Mouse (Mus musculus): ENCODE data around the gene Exoc6. TPM values are rescaled to one million over a fixed set of nuclear protein-coding genes. Genes with fewer than 3 reads are reported as not detected.

The Exoc6 gene
- total RNA-seq (2021) (10 to 100 TPM; 29.8 to 34.2 TPM), polyA plus RNA-seq (2012; rRNA removed) (13.8 and 19.8 TPM in 2 replicates)
- long read RNA-seq, transcript Exoc6-201 (22 exons, 3,543 nt), result major isoform, 46 of 55 reads
- long read RNA-seq, partial matches to known transcripts, result 4 of 55 reads
- long read RNA-seq, other reads (novel, unspliced or antisense), result 5 of 55 reads

DNA sequence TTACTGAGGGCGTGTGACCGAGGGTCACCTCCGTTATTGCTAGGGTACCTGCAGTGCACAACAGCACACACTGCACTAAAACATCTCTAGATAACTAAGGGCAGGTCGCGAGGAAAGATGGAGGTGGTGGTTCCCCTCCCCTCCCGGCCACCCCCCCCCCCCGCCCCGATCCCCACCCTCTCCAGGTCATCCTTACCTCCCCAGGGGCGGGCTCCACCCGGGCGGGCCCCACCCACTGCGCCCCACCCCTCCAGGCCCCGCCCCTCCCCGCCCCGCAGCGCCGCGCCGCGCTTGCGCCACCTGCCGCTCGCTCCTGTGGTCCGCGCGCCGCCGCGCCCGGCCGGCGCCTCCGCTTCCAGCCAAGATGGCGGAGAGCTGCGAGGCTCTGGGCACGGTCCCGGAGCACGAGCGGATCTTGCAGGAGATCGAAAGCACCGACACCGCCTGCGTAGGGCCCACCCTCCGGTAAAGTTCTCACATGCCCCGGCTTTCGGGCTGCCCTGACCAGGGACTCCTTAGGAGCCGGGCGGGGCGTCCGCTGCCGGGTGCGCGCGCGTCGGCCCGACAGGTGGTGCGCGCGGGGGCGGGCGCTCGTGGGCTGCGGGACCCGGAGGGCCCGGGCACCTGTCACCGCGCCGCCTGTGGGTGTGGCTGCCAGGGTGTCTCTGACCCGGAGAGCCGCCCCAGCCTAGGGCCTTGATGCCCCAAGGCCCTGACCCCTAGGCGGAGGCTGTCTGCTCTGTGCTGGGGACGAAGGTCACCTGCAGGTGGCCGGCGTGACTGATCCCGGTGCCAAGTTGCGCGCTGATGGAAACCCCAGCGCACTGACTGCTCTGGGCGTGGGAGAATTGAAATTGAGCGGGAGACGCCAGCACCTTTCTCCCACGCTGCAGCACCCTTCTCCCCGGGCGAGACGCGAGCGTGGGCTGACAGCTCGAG lies at the start of gene Exoc6:
Gene Exoc6, plus strand, starts transcription at position 318 of the 939 bp plus-strand sequence.
- H3K9ac ChIP-seq (ENCODE audit: low read depth, low read length), result peak within 1 kb of the TSS; percentile 83
- H3K27me3 ChIP-seq (ENCODE audit: control insufficient read depth, insufficient read depth, low read length), result no peaks in the 10 kb centered on the region
- peak; percentile 86 to 90 for DNase-seq
- H3K4me3 ChIP-seq, result peak within 1 kb of the TSS; percentile 76
- intact Hi-C loops (cut with DNase I), result no loop called here
- peaks cover 3% of the 10 kb centered on the region for H3K4me1 ChIP-seq (ENCODE audit: control insufficient read depth, insufficient read depth, low read length)
- H3K36me3 ChIP-seq (ENCODE audit: control insufficient read depth, insufficient read depth, low read length), result peaks cover 6% of the 10 kb centered on the region
- H3K27ac ChIP-seq, result peak within 1 kb of the TSS; percentile 99
- peak; percentile 72 for TF ChIP-seq POLR2A (IDR thresholded peaks at IDR 0.05; ENCODE audit: insufficient read depth, low read depth, low read length)
- TF ChIP-seq EP300 (IDR thresholded peaks at IDR 0.05; ENCODE audit: insufficient read depth, low read depth, low read length), result no peak
- TF ChIP-seq CTCF (IDR thresholded peaks at IDR 0.05), result peak; percentile 24; the same call in 1 of the 2 replicates
- WGBS, result under 1% methylated on average over 73 of the region's 89 CpGs
- no peaks in the 10 kb centered on the region for H3K79me2 ChIP-seq (replicated peaks; ENCODE audit: control insufficient read depth, insufficient read depth, low read length)

DNA sequence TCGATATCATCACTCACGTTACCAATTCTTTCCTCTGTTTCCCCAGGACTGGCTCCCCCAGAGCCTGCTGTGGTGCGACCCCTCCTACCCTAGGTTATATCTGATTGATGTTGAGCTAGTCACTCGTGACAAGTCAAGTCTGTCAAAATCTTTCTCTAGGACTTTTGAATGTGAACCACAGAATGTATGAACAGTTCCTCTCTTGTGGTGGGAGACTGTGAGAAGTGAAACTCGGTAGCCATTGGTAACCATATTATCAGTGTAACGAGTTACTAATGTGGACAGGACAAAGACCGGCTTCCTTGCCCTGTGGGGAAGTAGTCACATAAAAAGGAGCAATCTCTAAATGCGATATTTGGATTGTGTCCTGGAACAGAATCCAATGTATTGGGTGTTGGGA lies 47.2 kb upstream of the Exoc6 start:
- Histone ChIP-seq H3K79me2 (replicated peaks; ENCODE audit: control insufficient read depth, insufficient read depth, low read length) (no peaks in the 10 kb centered on the region), H3K36me3 (ENCODE audit: control insufficient read depth, insufficient read depth, low read length) (no peaks in the 10 kb centered on the region), H3K27ac (no peak overlapping the region), H3K4me3 (no peak overlapping the region), H3K9ac (ENCODE audit: low read depth, low read length) (no peak overlapping the region), H3K4me1 (ENCODE audit: control insufficient read depth, insufficient read depth, low read length) (no peaks in the 10 kb centered on the region), H3K27me3 (ENCODE audit: control insufficient read depth, insufficient read depth, low read length) (no peaks in the 10 kb centered on the region)
- peak in 1 of 2 experiments; percentile 17 for DNase-seq
- no peak for TF ChIP-seq POLR2A (IDR thresholded peaks at IDR 0.05; ENCODE audit: insufficient read depth, low read depth, low read length)
- no peak for TF ChIP-seq EP300 (IDR thresholded peaks at IDR 0.05; ENCODE audit: insufficient read depth, low read depth, low read length)
- TF ChIP-seq CTCF (IDR thresholded peaks at IDR 0.05), result no peak
- WGBS, result 85% methylated on average over 8 of the region's 8 CpGs
- intact Hi-C loops (cut with DNase I), result no loop called here

DNA sequence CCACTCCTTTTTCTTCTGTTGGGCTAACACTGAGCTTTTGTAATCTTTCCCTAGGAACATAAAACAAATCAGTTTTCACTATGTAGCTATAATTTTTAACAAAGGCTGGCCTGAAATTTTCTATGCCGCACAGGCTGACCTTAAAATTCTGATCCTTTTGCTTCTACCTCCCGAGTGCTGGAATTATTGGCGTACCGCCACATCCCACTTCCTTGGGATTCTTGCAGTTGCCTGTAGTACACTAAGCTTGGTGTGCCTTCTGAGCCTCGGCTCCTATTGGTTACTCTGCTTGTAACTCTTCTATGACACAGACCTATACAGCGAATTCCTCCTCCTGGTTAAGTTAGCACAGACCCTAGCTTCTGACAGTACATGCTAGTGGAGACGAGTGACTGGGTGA lies 44.2 kb upstream of the Exoc6 start:
- Histone ChIP-seq H3K27ac (no peak overlapping the region), H3K9ac (ENCODE audit: low read depth, low read length) (no peak overlapping the region), H3K4me3 (no peak overlapping the region), H3K27me3 (ENCODE audit: control insufficient read depth, insufficient read depth, low read length) (no peaks in the 10 kb centered on the region), H3K79me2 (replicated peaks; ENCODE audit: control insufficient read depth, insufficient read depth, low read length) (no peaks in the 10 kb centered on the region), H3K36me3 (ENCODE audit: control insufficient read depth, insufficient read depth, low read length) (no peaks in the 10 kb centered on the region), H3K4me1 (ENCODE audit: control insufficient read depth, insufficient read depth, low read length) (no peaks in the 10 kb centered on the region)
- TF ChIP-seq CTCF (IDR thresholded peaks at IDR 0.05) (no peak), EP300 (IDR thresholded peaks at IDR 0.05; ENCODE audit: insufficient read depth, low read depth, low read length) (no peak), POLR2A (IDR thresholded peaks at IDR 0.05; ENCODE audit: insufficient read depth, low read depth, low read length) (no peak)
- 28% methylated on average over 7 of the region's 7 CpGs for WGBS
- intact Hi-C loops (cut with DNase I), result loop anchor here (5.0 kb wide), 1 partner anchor 69 kb away; no protein-coding TSS in a partner anchor
- DNase-seq, result no peak

DNA sequence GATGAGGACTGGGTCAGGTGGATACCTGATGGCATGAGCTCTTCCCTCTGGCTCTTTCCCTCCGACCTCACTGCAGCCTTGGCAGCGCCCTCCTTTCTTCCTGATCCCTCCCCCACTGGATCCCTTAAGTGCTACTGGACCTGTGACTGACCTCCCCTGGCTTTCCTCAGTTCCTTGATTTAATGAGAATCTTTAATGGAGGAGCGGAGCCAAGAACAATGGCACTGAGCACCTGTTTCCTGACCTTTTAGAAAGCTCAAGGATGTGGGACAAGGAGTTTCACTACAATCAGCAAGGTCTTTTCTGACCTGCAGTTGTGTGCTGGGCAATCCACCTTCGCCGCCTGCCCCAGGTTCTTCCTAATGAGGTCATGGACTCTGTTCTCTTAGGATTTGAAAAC lies 43.6 kb upstream of the Exoc6 start:
- WGBS, result 45% methylated on average over 5 of the region's 5 CpGs
- Histone ChIP-seq H3K4me3 (no peak overlapping the region), H3K9ac (ENCODE audit: low read depth, low read length) (no peak overlapping the region), H3K4me1 (ENCODE audit: control insufficient read depth, insufficient read depth, low read length) (no peaks in the 10 kb centered on the region), H3K27me3 (ENCODE audit: control insufficient read depth, insufficient read depth, low read length) (no peaks in the 10 kb centered on the region), H3K79me2 (replicated peaks; ENCODE audit: control insufficient read depth, insufficient read depth, low read length) (no peaks in the 10 kb centered on the region), H3K27ac (no peak overlapping the region), H3K36me3 (ENCODE audit: control insufficient read depth, insufficient read depth, low read length) (no peaks in the 10 kb centered on the region)
- intact Hi-C loops (cut with DNase I), result loop anchor here (5.0 kb wide), 1 partner anchor 69 kb away; no protein-coding TSS in a partner anchor
- DNase-seq, result no peak
- 0 out of 2 replicates have a peak, but pooled peaks have one; percentile 11 for TF ChIP-seq EP300 (IDR thresholded peaks at IDR 0.05; ENCODE audit: insufficient read depth, low read depth, low read length)
- TF ChIP-seq CTCF (IDR thresholded peaks at IDR 0.05), result no peak

DNA sequence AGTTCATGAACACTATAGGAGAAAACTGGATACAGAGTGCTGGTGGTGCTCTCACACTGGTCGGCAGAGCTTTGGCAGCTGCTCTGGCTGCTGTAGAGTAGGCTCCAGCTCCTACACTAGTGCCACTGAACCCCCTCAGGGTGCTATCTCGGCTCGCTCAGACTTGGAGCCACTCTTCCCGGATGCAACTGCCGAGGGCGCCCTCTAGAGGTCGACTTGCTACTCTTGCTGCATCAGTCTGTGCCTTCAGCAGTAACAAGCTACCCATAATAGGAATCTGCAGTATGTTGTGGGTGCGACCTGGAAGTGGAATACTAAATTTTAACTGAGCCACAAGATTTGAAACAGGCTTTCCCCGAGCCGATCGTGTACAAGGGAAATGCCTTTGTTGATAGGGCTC lies 40.5 kb upstream of the Exoc6 start:
- intact Hi-C loops (cut with DNase I), result loop anchor here (1.0 to 10.0 kb wide), 3 partner anchors 55 to 90 kb away; no protein-coding TSS in a partner anchor
- no peak for TF ChIP-seq POLR2A (IDR thresholded peaks at IDR 0.05; ENCODE audit: insufficient read depth, low read depth, low read length)
- TF ChIP-seq EP300 (IDR thresholded peaks at IDR 0.05; ENCODE audit: insufficient read depth, low read depth, low read length), result no peak
- peak; percentile 86 for TF ChIP-seq CTCF (IDR thresholded peaks at IDR 0.05)
- Histone ChIP-seq H3K79me2 (replicated peaks; ENCODE audit: control insufficient read depth, insufficient read depth, low read length) (no peaks in the 10 kb centered on the region), H3K27me3 (ENCODE audit: control insufficient read depth, insufficient read depth, low read length) (no peaks in the 10 kb centered on the region), H3K27ac (no peak overlapping the region), H3K4me1 (ENCODE audit: control insufficient read depth, insufficient read depth, low read length) (no peaks in the 10 kb centered on the region), H3K4me3 (no peak overlapping the region), H3K36me3 (ENCODE audit: control insufficient read depth, insufficient read depth, low read length) (no peaks in the 10 kb centered on the region), H3K9ac (ENCODE audit: low read depth, low read length) (no peak overlapping the region)
- 9% methylated on average over 11 of the region's 11 CpGs for WGBS
- DNase-seq, result peak; percentile 81
